Mouse (Mus musculus): ENCODE measurements around the gene Gtf2ird1.
"Not testable (repeated sequence)": the region's sequence is repeated elsewhere in the genome, so short reads cannot be mapped to it uniquely, and the experiment has no call there.

Gtf2ird1 gene

DNA sequence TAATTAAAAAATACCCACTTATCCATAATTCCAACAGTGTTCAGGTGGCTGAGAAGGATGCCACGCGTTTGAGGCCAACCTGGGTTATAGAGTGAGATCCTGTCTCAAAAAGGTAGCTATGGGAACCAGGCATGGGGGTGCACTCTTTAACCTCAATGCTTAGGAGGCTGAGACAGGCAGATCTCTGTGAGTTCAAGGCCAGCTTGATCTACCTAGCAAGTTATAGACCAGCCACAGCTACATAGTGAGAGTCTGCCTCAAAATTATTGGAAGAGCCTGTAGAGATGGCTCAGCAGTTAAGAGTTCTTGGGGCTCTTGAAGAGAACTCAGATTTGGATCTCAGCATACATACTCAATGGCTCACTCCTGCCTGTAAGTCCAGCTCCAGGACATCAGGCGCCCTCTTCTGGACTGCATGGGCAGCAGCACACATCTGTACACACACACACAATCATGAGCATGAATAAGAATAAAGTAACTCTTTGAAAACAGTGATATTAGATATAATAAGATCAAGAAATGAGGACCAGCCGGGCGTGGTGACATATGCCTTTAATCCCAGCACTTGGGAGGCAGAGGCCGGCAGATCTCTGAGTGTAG, 18.6 kb upstream of the Gtf2ird1 start:
- no peak for DNase-seq (ENCODE audit: low spot score in 2 of 2)

DNA sequence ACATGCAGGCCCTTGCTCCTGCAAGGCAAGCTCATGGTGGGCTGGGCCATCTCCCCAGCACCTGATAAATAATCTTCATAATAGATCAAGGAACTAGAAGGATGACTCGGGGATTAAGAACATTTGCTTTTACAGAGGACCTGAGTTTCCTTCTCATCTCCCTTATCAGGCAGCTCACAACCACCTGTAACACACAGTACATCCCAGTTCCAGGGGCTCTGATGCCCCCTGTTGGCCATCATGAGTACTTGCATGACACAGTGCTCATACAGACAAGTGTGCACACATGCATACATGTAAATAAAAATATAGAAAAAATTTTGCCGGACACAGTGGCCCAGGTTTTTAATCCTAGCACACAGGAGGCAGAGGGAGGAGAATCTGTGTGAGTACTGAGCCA, 17.4 kb upstream of the Gtf2ird1 start:
- no peak for DNase-seq (ENCODE audit: low spot score in 2 of 2)

DNA sequence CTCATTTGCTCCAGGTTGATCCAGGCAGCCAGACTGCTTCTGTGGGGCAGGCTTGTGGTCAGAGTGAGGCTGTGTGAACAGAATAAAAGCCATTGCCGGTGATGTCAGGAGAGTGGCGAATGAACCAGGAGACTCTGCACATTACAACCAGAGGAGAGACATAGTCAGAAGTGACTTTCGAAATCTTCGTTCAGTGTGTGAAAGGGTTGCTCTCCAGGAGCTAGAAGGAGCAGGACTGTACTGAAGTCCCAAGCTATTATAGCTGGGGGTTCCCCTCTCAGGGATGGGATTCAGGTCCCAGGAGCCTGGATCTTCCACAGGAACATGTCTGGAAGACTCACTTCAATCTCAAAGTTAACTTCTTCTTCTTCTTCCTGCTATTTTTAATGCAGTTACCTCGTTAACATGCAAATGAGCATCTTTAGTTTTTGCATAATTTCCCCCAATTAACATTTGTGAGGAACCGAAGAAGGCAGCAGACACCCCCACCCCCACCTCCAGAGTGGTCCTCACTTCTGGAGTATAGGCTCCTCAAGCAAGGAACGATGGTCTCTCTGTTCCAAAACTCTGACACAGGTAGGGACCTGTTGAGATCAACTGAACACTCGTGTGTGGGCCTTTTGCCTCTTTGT, 14.1 kb upstream of the Gtf2ird1 start:
- no peak for DNase-seq (ENCODE audit: low spot score in 2 of 2)

DNA sequence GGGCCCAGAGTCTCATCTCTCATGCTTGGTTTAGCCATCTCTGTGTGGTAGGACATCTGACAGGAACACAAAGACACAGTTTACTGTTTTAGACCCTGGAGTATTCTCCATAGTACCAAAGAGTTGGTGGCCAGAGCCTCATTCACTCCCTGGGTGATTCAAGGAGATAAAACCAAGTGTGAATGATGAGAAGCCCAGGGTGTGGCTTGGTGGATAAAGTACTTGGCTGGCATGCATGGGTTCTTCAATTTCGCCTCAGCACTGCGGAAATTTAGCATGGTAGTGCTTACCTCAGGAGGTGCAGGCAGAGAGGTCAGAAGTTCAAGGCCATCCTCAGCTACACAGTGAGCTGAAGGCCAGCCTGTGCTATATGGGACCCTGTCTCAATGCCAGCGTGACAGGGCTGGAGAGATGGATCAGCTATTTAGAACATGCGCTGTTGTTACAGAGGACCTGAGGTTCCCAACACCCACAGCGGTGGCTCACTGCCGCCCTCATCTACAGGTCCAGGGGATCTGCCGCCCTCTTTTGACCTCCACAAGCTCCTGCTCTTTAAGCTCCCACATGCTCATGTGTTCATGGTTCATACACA, 13.1 kb upstream of the Gtf2ird1 start:
- DNase-seq (ENCODE audit: low spot score in 2 of 2): no peak

DNA sequence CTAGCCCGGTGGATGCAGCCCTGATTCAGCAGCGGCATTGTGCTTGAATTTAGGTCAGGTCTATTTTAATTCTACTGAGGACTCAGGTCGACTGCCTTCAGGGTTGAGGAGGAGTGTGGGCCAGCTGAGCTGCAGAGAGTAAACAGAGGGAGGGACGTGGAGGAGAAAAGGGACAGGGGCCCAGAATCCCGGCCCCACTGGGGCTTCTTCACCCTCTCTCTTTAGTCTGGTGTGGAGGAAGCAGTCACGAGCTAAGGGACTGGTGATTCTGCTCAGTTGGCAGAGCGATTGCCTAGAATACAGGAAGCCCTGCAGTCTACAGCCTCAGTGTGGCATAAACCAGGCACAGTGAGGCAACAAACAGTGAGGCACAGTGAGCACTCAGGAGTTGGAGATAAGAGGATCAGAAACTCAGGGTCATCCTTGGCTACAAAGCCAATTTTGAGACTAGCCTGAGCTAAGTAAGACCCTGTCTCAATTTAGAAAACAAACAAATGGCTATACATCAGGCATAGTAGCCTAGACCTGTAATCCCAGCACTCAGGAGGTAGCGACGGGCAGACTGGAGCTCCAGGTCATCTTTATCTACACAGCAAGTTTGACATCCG, 11.7 kb upstream of the Gtf2ird1 start:
- no peak for DNase-seq (ENCODE audit: low spot score in 2 of 2)

DNA sequence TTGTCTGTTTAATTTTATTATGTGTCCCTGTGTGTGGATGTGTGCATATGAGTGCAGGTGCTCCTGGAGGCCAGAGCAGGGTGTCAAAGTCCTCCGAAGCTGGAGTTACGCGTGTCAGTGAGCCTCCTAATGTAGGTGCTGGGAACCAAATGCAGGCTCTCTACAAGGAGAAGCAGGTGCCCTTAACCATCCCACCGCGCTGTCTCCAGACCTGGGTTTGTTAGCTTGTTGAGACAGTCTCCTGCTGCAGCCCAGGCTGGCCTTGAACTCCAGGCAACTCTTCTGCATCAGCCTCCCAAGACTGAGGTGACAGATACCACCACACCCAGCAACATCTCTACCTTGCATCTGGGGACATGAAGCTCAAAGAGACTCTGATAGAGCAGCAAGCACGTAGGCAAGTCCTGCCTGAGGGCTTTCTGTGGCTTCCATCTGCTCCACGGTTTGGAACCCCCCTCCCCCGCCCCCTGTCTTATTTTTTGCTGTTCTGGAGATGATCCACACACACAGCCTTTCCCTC, 10.6 kb upstream of the Gtf2ird1 start:
- no peak for DNase-seq (ENCODE audit: low spot score in 2 of 2)

DNA sequence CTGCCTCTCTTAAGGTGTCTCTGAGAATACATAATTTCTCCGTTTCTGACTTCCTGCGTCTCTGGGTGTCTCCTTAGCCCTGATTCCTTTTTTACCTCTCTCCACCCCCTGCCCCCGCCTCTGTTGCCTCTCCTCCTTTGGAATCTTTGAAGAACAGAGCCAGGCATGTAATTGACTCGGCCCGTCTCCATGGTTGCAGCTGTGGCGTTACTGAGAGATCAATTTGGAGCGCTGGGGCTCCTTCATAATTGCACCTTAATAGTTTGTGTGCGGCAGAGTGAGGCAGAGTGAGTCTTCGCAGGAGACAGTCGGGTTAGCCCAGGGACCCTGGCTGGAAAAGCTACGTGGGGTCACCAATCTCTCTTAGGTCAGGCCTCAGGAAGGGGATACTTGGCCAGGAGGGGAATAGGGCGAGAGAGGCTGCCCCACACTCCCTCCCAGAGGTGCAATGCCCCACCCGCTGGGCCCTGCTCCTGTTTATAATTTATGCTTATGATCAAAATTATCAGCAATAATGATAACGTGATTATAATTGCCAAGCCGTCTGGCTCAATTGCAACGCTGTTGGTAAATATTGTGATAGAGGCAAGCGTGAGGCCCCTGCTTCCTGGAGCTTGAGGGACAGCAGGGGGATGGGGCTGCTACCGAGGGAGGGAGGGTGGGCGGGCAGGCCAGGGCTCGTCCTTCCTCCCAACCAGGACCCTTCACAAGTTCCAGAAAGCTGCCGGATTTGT, 9.9 kb upstream of the Gtf2ird1 start:
- DNase-seq (ENCODE audit: low spot score in 2 of 2): no peak

DNA sequence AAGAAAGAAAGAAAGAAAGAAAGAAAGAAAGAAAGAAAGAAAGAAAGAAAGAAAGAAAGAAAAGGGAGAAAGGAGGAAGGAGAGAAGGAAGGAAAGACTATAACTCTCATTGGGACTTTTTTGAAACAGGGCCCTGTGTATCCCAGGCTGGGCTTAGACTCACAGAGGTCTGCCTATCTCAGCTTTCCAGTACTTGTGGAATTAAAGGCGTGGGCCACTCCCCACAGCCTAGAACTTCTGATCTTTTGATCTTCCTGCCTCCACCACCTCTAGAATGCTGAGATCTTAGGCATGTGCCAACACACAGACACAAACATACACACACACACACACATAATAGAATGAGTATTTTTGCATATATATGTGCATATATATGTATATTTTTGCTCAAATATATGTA, 8.7 kb upstream of the Gtf2ird1 start:
- no peak for DNase-seq (ENCODE audit: low spot score in 2 of 2)

DNA sequence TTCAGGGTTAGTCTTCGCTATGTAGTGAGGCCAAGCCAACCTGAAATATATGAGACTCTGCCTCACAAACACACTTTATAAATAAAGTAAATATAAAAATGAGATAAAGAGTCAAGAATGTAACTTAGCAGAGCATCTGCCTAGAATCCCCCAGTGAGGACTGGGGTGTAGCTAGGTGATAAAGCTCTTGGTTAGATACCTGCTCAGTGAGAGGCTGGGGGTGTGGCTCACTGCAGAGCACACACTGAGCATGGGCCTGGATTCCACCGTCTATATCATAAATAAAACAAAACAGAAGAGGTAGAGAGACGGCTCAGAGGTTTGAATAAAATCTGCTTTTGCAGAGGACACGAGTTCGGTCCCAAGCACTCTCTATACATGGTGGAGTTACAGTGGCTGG, 7.7 kb upstream of the Gtf2ird1 start:
- no peak for DNase-seq (ENCODE audit: low spot score in 2 of 2)

DNA sequence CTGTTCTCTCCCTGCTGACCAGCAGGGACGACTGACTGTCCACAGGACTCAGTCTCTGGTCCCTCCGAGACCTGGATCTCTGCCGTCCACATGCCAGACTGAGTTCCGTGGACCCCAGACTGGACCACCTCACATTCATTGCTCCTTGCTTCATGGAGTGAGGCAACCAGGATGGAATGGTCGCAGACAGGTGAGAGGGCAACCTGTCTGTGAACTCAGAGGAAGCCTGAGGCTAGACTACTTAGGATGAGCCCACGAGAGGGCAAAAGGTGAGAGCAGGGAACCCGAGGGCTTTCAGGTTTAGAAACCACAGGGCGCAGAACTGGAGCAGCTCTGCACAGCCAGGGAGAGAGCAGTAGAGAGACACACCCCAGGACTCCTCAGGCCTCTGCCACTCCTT, 6.2 kb upstream of the Gtf2ird1 start:
- no peak for DNase-seq (ENCODE audit: low spot score in 2 of 2)

DNA sequence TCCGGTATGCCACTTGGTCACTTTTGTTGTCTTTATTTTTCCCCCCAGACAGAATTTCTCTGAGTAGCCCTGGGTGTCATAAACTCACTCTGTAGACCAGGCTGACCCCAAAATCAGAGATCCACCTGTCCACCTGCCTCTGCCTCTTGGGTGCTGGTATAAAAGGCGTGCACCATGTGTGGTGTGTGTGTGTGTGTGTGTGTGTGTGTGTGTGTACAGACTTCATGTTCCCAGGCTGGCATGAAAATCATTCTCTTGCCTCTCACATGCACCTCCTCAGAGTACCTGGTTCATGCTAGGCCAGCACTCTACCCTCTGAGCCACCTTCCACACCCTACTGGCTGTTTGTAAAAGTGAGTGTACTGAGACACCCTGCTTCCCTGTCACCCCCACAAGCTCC, 5.8 kb upstream of the Gtf2ird1 start:
- no peak for DNase-seq (ENCODE audit: low spot score in 2 of 2)

DNA sequence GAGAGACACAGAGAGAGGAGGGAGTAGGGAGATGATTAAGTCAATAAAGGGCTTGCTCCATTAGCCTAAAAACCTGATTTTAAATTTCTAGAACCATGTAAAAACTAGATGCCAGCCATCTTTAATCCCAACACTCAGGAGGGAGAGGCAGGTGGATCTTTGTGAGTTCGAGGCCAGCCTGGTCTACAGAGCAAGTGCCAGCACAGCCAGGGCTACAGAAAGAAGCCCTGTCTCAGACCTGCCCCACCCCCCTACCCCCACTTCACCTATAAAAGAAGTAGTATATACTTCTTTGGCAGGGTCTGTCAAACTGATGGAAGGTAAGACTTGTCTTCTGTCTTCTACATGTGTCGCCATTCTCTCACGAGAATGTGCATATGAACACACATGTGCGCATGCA, 4.0 kb upstream of the Gtf2ird1 start:
- no peak for DNase-seq (ENCODE audit: low spot score in 2 of 2)

DNA sequence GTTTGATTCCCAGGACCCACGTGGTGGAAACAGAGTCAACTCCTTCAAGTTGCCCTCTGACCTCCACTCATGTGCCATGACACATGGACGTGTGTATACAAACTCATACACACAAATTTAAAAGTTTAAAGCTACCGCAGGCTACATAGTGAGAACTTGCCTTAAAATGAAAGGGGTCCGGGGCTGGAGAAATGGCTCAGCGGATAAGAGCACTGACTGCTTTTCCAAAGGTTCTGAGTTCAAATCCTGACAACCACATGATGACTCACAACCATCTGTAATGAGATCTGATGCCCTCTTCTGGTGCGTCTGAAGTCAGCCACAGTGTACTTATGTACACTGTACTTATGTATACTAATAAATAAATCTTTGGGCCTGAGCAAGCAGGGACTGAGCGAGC, 2.6 kb upstream of the Gtf2ird1 start:
- no peak for DNase-seq (ENCODE audit: low spot score in 2 of 2)

DNA sequence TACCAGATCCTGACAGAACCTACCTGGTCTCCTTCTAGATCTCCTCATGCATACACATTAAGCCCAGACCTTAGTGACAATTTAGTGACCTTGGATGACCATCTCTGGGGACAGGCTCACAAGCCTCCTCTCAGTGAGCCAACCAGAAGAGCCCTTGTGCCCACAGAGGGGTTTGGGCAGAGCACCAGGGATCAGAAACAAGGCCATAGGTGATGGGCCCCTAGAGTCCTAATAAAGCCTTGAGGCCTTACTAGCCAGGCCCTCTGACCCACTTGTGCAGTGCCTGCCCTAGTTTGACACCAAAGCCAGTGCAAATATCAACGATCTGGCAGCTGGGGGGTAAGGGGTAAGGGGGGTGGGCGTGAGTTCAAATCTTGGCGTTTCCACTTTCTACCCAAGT, 1.9 kb upstream of the Gtf2ird1 start:
- DNase-seq (ENCODE audit: low spot score in 2 of 2): no peak

DNA sequence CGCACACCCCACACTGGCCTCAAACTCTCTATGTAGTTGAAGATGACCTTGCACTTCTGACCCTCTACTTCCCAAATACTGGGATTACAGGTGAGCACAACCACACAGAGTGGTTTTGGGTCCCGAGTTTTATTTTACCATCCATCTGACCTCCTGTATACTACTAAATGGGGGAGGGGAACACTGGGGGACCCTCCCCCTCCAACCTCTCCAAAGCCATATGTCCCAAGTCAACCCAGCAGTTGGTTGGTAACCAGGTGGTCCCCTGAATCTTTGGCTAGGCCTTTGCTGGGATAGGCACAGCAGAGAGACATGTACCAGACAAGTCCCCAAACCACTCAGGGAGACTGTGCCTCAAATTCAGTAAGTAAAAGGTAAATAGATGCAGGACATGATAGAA, 855 bp upstream of the Gtf2ird1 start:
- DNase-seq (ENCODE audit: low spot score in 2 of 2): no peak

DNA sequence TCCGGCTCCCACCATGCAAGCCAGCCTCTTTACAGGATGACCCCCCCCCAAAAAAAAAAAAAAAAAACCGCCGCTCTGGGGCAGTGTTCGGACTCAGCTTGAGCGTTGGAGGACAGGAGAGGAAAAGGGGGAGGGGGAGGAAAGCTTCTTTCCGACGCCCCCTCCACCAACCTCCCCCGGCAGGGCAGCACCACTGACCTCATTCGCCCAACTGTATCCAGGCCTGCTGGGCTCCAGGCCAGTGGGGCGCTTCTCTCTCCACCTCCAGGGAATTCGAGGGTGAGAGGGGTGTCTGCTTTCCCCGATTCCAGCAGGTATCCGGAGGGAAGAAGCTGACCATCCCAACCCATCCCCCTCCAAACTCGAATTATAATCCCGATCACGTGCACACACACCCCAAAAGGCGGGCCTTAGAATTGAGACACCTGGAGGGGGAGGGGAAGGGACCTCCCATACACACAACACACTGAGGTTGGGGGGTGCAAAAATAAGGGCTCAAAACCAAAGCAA, 547 bp downstream of the Gtf2ird1 start:
- DNase-seq (ENCODE audit: low spot score in 2 of 2): no peak

DNA sequence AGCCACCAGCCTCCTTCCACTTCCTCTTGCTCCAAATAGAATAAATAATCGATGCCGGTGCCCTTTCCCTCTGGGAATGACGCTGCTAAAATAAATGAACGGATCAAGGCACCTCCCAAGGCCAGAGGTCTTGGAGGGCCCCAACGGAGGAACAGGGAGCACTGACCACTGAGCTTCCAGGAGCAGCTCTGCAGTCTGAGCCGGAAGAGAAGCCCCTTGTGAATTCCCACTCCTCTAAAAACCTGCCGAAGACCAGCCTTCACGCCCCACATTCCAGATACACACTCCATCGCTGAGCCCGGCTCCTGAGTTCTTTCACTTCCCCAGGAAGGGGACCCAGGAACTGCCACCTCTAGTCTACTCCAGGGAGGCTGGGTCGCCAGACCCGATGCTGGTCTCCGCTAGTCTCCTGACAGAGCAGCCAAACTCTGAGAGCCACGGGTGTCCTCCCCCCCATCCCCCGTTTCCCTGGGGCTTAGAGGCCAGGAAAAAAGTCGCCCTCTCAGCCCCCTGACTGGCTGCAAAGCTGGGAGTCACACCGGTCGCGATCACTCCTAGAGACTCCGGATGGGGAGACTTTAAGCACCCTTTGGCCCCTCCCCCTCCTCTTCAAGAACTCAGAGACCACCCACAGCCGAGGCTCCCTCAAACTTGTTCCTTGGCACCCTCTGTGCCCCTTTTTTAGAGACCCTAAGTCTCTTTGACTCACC, 1.2 kb downstream of the Gtf2ird1 start:
- no peak for DNase-seq (ENCODE audit: low spot score in 2 of 2)

DNA sequence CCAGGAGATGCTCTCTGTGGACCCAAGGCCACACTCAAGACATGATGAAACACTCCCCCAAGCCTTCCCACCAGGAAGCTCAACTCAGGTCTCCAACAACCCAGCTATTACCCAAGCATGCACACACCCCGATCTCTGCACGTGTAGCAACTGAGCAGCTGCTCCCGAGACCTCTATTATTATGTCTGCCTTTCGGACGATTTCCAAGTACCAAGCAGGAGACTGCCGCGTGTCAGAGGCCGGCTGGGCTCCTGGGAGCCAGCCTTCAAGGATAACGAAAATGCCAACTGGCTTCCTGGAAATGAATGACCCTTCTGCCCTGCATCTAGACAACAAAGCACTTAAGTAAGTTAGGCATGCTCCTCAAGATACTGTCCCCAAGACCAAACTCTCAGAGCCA, 2.1 kb downstream of the Gtf2ird1 start:
- no peak for DNase-seq (ENCODE audit: low spot score in 2 of 2)

DNA sequence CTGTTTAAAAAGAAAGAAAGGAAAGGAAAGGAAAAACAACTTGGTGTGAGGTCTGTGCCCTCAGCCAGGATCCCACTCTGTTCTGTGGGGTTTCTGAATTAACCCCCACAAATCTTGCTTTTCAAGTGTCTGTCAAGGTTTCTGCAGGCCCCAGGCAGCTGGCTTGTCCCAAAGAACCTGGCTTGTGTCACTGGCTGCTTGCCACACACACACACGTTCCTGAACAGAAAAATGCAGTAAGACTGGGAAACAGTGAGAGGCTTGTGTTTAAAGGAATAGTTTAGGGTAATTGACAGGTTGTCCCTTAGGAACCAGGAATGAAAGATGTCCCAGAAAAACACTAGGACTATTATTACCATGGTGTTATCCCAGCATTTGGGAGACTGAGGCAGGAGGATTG, 2.9 kb downstream of the Gtf2ird1 start:
- DNase-seq (ENCODE audit: low spot score in 2 of 2): no peak

DNA sequence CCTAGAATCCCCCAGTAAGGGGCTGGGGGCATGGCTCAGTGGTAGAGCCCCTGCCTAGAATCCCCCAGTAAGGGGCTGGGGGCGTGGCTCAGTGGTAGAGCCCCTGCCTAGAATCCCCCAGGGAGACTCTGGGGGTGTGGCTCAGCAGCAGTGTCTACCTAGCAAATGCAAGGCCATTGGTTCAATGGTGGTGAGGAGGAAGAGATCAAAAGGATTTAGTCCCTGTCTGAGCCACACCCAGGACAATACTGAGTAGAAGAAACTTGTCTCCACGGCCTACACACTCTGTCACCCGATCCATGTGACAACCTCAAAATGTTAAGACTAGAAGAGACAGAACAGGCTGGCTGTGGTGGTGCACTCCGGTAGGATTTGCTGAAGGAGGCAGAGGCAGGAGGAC, 9.8 kb downstream of the Gtf2ird1 start:
- not testable (repeated sequence) for DNase-seq (ENCODE audit: low spot score in 2 of 2)

DNA sequence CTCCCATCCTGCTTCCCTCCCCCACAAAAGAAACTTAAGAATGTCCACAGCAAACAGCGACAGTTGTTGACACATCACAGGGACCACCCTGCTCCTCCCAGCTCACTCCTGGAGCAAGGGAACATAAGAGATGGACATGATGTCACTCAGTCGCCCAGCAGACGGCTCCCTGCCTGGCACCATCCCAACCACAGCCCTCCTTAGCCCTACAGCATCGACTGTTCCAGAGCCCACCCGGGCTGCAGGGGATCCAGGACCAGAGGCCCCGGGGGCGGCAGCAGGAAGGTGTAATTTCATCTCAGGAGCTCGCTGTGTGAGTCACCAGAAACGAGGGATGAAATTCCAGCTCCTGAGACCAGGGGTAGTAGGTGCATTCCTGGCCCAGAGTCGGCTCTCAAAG, 10.6 kb downstream of the Gtf2ird1 start:
- no peak for DNase-seq (ENCODE audit: low spot score in 2 of 2)
